Mouse (Mus musculus): ENCODE results near the gene Adk.

The Adk gene

DNA sequence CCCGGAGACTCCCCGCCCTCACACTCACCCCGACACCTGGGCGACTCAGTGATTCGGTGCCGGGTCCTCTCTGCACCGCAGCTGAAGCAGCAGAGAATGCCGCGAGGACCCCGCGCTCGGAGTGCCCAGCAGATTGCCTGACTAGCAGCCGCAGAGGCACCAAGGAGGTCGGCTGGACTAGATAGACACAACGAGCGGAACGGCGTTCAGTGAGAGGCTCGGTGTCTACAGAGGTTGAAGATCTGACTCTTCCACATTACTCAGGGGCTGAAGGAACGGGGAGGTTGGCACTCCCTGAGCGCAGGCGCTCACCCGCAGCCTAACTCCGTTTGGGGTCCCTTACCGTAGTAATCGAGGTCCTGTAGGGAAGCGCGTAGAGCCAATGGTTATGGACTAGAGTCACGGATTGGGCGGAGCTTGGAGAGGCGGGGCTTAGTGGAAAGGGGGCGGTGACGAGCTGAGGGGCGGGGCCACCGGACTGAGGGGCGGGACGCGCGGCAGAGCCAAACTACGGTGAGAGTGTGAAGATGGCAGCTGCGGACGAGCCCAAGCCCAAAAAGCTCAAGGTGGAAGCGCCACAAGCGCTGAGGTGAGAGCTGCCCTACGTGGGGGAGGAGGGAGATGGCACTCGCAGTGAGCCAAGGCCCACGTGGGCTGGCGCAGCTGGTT lies at the start of gene Adk, which contains the start of gene Ap3m1:
Gene Adk, plus strand, starts transcription at position 463 of the 669 bp plus-strand sequence.
Gene Ap3m1, minus strand, starts transcription at position 397 of the 669 bp plus-strand sequence.
- peak; percentile 91 for DNase-seq (ENCODE audit: low spot score)

DNA sequence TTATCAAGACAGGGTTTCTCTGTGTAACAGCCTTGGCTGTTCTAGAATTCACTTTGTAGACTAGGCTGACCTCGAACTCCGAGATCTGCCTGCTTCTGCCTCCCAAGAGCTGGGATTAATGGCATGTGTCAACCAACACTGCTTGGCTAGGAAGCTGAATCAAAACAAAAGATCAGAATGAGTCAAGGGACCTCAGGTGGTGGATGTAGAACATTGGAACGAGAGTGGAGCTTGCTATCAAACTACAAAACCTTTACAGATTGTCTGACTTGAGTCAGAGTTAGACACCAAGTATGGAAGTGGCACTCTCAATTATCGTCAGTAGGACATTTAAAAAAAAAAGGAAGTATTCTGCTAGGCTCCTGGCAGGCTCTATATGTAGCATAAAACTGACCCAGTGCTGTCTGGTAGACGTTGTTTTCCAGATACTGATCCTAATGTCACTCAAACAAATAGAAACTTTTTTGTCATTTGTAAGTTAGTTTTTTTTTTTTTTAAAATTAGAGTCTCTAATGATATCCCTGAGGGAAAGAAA lies 38.5 kb upstream of the Adk start:
- DNase-seq (ENCODE audit: low spot score): no peak

DNA sequence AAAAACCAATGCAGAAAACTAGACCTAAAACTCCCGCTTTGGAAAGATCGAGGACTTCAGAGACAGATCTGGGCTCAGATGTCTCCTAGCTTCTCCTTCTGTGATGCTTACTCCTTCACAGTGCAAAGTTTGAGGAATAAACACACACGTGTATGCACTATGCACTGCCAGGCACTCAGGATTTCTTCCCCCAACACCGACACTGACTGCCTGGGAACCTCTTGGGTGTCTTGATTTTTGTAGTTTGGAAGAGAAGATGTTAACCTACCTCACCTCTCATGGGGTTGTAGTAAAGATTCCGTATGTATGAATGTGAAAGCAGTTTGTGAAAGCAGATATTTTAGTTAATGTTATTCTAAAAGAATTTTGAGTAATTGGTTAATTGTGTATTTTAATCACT lies 34.5 kb upstream of the Adk start:
- DNase-seq (ENCODE audit: low spot score): no peak

DNA sequence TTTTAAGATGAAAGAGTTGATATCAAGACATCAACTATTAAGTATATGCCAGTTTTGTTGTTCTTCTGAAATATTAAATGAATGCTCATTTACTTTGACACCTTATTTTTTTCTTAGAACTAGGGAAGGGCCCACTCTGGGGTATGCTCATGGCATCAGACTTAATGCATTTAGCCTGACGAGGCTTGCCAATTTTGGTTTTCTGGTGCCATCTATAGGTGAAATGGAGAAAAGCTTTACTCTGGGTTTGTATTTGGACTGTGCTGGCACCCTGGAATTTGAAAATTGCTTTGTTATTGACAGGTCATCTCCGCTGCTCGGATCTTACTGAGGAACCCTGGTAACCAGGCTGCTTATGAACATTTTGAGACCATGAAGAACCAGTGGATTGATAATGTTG lies 33.4 kb upstream of the Adk start:
- DNase-seq (ENCODE audit: low spot score): peak; percentile 35

DNA sequence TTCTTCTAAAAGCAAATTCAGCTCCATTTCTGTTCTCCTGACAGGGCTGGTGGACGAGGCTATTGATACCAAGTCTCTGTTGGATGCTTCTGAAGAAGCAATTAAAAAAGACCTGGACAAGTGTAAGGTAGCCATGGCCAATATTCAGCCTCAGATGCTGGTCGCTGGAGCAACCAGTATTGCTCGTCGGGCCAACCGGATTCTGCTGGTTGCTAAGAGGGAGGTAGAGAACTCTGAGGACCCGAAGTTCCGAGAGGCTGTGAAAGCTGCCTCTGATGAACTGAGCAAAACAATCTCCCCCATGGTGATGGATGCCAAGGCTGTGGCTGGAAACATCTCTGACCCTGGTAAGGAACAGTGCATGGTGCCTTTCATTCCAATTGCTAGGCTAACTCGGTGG lies 31.9 kb upstream of the Adk start:
- peak; percentile 34 for DNase-seq (ENCODE audit: low spot score)

DNA sequence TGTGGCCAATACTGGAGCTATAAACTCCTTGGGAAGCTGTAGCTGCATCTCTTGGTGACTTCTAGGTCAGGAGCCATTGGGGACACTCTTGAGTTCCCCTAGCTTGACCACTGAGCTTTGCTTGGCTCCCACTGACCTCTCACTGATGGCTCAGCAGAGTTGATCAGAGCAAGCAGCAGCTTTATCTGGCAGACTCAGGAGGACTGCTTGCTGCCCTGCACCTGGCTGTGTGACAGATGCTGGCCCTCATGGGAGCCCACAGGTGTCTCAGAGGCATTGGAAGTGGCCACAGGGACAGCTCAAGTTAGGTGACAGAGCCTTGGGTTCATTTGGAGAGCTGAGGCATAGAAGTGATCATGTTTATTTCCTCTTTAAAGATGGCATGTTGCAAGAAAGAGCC lies 24.8 kb upstream of the Adk start:
- DNase-seq (ENCODE audit: low spot score): no peak

DNA sequence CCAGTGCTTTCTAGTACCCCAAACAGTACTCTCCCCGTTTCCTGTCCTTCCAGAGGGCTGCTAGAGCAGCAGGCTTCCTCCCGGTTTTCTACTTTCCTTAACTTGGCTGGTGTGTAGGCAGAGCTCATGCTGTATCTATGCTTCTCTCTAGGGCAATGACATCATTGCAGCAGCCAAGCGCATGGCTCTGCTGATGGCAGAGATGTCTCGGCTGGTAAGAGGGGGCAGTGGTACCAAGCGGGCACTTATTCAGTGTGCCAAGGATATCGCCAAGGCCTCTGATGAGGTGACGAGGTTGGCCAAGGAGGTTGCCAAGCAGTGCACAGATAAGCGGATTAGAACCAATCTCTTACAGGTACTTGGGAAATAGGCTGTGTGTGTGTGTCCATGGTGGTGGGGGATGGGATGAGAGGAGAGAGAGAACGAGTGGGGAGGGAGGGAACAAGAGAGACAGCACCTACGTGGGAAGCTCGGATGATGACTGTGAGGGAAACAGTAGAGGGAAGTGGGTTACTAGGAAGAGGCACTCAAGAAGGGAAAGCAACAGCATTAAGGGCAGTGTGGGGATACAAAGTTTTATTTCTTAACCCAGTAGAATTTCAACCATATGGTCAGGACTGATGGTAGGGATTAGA lies 23.2 kb upstream of the Adk start:
- DNase-seq (ENCODE audit: low spot score): no peak

DNA sequence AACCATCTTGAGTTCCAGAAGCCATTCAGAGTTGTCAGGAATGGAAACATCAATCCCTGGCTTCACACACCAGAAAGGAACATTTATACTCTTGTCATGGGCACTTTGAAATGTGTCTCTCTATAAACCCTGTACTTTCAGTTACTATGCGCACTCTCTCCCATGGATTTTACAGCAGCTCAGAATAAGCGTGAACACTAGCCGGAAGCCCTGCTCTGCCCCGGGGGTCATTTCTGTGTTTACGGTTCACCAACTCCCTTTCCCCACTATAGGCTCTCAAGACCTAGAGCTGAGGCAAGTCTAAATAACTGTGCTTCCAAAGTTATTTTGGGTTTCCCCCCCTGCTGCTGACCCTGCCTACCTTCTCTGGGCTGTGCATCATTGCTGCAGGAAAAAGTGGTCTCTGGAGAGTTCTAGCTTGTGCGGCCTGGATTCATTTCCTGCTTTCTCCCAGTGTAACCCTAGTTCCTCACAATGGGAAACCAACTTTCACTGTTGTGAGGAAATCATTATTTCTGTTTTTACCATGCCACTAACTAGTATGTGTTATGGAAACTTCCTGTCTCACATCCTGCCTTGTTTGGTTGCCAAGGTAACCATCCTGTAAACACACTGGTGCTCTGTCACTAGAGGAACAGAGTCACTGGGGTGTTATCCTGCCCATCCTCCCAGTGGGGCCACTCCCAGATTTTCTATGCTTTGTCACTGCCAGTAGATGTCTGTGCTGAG lies 20.4 kb upstream of the Adk start:
- DNase-seq (ENCODE audit: low spot score): no peak

DNA sequence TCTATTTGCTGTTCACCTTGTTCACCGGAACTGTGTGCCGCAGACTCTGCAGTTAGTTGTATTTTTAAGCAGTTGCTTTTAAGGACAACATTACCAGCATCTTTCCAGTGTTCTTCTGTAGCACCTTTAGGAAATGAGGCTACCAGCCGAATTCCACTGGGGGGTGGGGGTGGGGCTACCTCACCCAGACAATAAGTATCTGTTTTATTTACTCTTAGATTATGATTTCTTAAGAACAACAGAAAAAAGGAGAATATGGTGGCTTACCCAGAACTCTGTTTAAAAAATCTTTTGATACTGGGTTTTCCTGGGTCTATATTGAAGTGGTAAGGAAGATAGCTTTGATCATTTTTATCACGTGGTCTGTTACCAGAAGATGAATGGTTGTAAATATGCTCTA lies 18.1 kb upstream of the Adk start:
- no peak for DNase-seq (ENCODE audit: low spot score)

DNA sequence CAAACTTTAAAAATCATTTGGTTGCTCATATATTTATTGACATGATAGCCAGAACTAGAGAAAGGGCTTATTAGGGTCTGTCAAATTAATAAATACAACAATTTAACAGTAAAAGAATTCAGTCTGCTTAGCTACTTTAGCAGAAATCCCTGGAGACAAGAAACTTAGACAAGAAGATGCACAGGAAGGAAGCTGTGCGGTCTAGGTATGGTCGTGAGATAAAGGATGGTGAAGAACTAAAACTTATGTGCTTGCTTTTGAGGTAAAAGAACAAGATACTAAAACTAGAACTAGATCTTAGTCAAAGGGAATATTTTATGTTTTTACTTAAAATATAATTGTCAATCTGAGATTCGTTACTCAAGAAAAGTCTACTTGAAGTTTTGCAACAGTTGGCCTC lies 17.6 kb upstream of the Adk start:
- DNase-seq (ENCODE audit: low spot score): no peak

DNA sequence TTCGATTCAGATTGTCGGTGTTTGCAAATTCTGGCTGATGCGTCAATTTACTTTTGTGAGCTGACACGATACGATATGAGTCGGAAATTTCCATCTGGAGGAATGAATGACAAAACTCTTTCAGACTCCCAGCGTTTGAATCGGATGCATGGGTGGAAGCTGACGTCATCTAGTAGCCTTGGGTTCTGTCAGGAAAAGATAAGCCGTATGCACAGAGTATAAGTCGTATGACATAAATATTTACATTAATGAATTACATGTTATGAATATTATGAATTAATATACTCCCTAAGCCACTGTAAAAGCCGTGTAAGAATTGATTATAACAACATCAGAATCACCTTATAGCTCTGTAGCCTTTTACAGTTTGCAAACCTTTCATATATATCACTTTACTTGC lies 13.3 kb upstream of the Adk start:
- DNase-seq (ENCODE audit: low spot score): no peak

DNA sequence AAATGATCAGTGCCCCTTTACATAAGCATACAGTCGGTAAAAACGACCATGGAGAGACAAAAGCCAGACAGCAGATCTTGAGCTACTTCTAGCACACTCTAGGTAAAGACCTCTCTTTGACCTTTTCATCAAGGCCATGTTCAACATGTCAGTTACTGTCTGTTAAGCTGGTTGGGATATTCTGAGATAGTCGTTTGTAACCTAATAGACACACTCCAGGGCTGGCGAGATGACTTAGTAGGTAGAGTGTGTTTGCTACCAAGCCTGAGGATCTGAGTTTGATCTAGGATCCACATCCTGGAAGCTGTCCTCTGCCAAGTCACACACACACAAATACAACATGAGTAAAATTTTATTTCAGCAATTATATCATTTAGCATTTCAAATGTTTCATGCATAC lies 12.8 kb upstream of the Adk start:
- no peak for DNase-seq (ENCODE audit: low spot score)

DNA sequence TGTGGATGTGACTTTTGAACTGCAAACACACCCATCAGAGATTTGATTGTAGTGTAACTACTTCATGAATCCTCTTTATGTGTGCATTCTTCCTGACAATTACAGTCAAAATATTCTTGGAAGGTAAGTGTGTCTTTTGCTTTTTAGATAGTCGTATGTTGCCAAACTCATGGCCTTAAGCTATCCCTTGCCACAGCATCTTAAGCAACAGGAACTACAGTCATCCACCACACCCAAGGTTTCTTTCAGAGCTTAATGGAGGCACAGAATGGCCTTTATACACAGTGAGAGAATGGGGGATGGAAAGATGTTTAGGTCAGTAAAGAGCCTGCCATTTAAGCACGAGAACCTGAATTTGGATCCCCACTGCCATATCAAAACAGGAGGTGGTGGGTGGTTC lies 4.5 kb upstream of the Adk start:
- DNase-seq (ENCODE audit: low spot score): no peak

DNA sequence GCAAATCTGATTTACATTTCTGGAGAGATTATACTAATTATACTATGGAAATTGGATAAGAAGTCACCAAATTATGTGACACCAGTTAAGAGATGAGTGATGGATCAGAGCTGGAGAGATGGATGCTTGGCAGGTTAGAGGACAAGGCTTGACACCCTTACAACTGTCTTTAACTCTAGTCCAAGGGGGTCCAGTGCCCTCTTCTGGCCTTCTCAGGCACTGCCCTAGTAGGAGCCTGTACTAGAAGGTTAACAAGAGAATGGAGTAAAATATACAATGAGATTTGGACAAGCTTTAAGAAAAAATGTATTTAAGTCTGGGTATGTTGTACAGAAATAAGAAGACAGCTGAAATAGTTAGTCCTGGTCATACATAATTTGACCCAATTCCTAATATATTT lies 3.5 kb upstream of the Adk start:
- no peak for DNase-seq (ENCODE audit: low spot score)

DNA sequence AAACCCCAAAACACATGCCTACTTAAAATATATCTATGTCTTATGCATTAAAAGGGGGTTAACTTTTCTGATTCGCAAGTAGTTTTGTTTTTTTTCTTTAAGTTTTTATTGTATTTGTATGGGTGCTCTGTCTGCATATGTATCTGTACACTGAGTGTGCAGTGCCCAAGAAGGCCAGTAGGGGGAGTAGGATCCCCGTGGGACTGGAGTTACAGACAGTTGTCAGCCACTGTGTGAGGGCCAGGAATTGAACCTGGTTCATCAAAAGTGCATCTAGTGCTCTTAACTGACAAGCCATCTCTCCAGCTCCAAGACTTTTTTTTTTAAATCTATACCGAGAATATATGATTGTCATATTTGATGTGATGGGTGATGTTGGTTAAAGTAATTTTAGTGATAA lies 1.6 kb upstream of the Adk start:
- no peak for DNase-seq (ENCODE audit: low spot score)

DNA sequence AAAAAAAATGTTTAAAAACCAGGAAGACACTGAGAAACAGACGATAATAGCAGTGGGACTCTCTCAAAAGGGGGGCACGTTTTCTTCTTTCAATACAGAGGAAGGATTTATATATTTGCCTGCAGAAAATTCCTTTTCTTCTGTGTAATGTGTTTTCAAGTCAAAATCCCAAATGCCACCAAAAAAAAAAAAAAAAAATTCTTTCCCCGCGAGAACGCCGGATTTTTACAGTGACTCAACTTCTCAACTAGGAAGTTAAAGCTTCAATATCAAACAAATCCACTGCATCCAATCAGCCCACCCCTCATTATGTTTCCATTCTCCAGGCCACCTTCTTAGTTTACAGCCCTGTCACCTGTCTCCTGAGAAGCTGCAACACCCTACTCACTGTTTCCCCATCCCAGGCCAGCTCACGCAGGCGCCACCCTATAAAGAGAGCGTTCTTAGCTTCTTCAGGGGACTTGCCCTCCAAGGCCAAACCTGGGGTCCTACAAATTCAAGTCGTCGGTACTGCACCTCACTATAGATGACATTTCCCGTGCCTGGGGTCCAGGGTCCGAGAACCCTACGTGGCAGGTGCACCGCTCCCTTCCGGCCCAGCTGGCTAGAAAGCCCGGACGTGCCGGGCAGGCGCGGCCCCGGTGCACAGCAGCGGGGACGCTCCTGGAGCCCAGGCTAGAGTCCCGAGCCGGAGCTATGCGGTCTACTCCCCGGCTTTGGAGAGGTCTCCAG lies 828 bp upstream of the Adk start:
- DNase-seq (ENCODE audit: low spot score): no peak

DNA sequence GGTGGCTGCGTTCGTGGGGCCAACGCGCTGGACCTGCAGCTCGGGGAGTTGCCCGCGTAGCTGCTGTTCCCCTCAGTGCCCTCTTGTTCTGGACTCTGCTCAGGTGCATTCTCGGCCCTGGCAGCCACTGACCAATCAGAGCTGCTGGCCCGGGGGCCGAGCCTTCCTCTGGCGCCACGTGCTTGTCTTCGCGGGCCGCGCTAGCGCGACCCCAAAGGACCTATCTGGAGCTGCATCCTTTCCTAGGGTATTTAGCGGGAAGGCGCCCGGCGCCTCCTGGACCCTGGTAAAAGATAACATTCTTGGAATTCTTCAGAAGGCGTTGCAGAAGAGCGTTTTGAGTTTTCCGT lies 382 bp downstream of the Adk start:
- no peak for DNase-seq (ENCODE audit: low spot score)

DNA sequence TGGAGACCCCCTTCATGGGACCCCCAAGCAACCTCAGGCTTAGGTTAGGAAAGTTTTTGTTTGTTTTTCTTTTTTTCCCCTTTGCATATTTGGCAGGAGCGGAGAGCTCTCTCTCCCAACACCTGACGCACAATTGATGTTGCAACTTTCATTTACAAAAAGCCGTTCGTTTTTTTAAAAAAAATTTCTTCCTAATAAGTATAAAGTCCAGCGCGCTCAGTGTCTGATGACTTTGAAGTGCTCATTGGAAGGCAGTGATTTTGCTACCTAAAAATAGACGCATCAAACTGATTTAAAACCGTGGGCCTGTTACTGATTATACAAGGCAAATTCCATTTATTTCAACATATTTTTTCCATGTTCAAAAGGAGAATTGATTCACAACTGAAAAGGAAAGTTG lies 777 bp downstream of the Adk start:
- DNase-seq (ENCODE audit: low spot score): no peak

DNA sequence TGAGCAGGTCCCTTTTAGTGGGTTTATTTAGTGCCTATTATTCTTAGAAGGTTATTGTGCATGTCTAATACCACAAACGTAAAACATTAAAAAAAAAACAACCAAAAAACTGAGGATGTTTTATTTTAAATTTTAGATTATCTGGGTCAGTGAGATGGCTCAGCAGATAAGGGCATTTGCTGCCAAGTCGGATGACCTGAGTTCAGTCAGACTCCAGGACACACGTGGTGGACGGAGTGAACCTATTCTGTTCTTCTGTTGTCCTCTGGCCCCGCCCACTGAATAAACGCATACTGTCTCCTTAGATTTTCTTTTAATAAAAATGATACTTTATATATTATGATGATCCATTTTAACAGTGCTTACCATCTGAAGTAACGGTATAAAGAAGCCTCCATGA lies 1.2 kb downstream of the Adk start:
- no peak for DNase-seq (ENCODE audit: low spot score)

DNA sequence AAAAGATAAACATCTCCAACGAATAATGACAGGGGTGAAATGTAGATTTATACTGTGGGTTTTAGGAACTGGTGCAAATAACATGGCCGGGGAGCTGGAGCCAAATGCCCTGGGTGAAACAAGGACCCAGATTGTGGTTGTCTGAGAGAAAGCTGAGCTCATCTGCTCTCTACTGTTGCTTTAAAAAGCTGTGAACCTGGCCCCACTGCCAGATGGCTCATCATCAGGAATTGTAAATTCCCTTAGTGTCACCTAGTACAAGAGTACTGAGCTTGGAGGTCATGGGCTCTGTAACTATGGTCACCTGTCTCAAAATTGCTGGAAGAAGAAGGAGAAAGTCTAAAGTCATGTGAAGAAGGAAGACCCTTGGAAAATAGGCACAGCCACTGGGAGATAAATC lies 6.6 kb downstream of the Adk start:
- DNase-seq (ENCODE audit: low spot score): no peak

DNA sequence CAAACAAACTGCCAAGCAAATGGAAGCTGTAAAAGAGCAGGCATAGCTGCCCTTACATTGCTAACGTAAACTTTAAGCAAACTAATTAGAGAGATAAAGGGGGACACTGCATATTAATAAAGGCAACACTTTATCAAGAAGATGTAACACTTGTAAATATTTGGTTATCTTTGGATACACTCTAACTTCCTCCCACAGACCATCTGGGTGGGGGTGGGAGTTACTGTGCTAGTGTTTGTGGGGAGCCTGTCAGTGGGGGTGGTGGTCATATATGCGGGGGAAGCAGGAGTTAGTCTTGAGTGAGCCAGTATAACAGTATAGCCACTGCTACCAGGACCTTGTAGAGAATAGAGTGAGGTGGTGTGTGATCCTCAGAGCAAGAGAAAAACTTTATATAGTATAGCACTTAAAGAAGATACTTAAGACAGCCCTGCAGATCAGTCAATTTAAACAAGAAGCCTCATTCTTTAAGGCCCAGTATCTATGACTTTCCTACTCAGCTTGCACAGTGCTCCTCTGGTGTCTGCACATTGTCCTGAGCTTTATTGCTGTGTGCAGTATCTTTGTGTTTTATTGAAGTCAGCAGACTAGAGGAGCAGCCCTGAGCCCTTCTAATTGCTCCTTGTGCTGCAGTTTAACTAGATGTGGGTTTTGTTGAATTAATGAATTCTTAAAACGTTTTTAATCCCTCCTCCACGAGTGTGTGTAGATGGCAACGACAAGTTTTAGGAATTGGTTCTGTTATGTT lies 10.6 kb downstream of the Adk start:
- DNase-seq (ENCODE audit: low spot score): no peak

DNA sequence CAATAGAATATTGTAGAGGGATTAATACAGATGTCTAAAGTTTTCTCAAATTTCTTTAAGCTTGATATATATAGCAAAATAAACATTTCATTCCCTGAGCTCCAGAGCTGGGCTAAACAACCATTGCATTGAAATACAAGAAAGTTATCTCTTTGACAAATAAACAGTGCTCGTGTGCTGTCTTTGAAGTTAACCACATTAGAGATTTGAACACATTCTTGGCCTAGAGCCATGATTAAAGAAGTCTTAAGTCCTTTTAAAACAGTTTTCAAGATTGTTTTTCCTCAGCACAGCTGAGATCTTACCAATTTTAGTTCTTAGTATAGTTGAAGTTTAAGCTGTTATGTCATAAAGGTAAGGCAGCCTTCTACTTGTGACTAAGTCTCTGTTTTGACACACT lies 11.9 kb downstream of the Adk start:
- no peak for DNase-seq (ENCODE audit: low spot score)
